Mouse (Mus musculus) yolk sac, embryonic 10.5 days (tissue): ENCODE results near the gene Osr1.

Experiments used
- DNase-seq: peaks from one replicate; pipeline ENCODE4 v3.0.0-alpha.2; 2017; ENCODE audit warnings: low spot score

Gene Osr1

DNA sequence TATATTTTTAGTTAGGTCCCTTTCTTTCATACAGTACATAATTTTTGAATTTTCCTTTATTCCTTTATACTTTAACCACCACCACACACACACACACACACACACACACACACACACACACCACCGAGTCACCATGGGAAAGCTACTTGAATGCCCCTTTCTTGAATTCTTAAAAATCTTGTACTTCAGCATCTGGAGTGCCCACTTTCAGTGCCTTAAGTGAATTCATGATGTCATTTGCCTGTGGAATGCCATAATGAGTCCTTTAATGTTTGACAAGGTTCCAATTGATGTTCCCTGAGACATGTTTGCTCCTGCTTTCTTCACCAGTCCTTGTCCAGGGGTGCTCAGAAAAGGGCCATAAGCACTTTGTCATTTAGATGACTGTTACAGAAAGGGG, 17.8 kb downstream of the Osr1 start:
- no peak for DNase-seq

DNA sequence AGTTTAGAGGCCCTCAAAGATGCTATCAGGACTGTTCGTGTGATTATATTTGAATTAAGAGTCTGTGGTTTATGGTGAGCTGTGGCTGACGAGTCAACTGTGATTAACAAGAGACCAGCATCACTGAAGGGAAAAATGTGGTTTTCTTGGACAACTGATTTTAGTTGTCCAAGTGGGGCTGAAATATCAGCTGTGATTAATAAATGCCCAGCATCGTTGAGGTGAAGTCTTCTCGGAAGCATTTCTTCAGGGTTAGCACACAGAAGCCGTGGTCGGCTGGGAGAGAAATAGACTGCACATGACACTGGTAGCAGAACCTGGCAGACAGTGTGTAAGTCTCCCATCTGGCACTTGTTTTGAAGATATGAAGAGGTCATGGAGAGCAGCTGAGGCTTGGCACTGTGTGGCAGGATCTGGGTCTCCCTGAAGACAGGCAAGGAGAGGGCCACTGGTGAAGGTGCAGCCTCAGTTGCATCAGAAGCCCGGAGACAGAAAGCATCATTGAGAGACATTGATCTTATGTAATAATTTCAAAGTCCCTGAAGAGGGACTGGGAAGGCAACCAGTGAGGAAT, 19.7 kb downstream of the Osr1 start:
- DNase-seq: no peak

DNA sequence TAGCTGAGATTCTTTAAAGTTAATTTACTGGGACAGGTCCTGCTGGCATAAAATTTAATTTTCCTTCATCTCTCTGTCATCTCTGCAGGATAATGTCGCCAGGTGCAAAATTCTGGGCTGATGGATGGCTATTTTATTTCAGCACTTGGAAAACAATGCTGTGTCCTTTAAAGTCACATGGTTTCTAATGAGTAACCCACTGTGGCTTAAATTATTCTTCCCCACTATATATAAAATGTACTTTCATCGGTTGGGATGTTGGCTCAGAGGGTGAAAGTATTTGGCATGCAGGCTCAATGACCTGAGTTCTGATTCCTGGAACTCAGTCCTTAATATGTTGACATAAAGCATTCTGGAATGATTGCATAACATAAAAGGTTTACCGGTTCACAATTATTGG, 21.2 kb downstream of the Osr1 start:
- no peak for DNase-seq

DNA sequence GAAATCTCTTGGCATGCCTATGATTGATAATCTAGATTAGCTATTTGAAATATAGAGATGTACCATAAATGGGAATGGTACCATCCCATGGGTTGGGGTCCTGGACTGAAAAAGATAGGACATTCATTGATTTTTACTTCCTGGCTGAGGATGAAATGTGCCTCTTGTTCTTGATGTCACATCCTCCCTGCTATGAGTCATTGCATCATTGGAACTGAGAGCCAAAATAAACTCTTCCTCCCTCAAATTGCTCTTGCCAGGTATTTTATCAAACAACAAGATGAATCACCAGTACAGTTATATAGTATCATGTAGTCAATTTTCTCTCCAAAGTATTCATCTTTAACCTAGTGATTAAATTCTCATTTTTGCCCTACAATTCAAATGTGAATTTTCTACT, 28.3 kb downstream of the Osr1 start:
- no peak for DNase-seq
